Mouse (Mus musculus) megakaryocyte-erythroid progenitor cell, adult 5-6 weeks (primary cell): Measurements from ENCODE around the gene Azin2. TPM values are rescaled to one million over a fixed set of nuclear protein-coding genes. Genes with fewer than 3 reads are reported as not detected.

Experiments used
- ATAC-seq: replicated peaks from 2 replicates; pipeline ENCODE4 v1.8.0; 2016; ENCODE audit warnings: mild to moderate bottlenecking, inconsistent platforms; ENCODE audit not compliant: severe bottlenecking, poor library complexity, low FRiP score, low TSS enrichment
- total RNA-seq, 2 experiments: library from RNA; stranded (forward) in 1 of 2; stranded (reverse) in 1 of 2; fragments of 200-1000, 215-1000 nt in 1 of 2; fragments of >200 nt in 1 of 2; fragmentation: Nextera tagmentation in 1 of 2; gene quantifications; 2 replicates each; pipeline ENCODE4 v1.2.3; 2014 to 2017

The Azin2 gene
- total RNA-seq, 2 experiments from 2014 or later, result not detected

DNA sequence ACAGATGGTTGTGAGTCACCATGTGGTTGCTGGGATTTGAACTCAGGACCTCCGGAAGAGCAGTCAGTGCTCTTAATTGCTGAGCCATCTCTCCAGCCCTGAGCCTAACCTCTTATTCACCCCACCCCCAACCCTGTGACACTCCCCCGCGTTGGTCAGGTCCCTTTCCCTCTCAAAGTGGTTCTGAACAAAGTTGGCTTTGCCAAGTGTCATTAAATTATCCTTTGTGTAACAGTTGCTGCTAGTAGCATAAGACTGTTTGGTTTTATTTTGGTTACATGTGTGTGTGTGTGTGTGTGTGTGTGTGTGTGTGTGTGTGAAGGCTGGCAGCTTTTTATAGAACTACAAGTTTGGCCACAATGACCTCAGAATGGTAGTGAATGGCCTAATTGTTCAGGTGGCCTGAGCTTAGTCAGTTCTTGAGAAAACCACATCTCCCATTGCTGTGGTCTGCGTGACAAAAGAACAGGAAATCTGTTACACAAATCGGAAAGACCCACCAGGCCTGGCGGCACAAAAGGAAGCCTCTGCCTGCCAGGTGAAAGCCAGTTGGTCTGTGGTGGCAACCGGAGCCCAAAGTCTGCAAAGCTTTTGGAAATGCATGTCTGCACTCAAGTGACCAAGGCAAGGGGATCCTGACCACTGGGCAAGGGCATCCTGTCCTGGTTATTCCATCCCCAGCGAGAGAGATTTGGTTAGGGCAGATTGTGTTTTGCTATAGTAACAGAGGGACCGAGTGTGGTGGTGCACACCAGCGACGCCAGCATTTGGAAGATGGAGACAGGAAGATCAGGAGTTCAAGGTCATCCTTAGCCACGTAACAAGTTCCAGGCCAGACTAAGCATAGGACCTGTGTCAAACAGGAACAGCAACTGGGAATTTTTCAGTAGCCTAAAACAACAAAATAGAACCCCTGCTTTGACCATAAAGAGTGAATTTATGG, 18.9 kb upstream of the Azin2 start:
- ATAC-seq, result 0 out of 2 replicates have a peak, but pooled peaks have one; percentile 32

DNA sequence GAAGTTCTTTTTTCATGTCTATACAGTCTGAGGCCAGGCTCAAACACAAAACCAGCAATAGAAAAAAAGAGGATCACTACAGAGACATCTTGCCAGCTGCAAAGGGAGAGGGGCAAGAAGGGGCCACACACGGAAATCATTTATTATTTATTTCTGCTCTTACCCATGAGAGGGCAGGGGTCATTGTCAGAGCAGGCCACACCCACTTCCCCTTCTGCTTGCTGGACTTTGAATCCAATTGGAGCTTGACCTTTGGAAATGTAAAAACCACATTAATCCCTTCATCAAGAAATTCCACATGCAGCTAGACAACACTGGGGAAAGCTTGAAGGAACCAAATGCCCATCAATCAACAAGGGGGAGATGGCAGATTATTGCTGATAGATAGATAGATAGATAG, 16.4 kb upstream of the Azin2 start:
- no peak for ATAC-seq

DNA sequence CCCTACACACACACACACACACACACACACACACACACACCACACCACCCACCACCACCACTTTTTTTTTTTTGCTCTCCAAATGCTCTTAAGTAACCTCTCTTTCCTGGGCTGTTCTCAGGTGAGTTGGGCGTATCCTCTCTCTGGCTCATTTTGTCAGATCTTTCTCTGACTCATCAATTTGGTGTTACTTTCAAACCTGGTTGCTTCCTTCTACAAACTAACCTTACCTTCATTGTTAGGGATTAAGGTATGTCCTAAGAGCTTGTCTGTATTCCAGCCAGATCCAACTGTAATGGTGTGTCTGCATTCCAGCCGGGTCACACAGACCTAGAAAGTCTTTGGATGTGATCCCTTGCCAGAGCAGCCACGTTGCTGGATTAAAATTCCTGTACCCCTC, 15.0 kb upstream of the Azin2 start:
- no peak for ATAC-seq

DNA sequence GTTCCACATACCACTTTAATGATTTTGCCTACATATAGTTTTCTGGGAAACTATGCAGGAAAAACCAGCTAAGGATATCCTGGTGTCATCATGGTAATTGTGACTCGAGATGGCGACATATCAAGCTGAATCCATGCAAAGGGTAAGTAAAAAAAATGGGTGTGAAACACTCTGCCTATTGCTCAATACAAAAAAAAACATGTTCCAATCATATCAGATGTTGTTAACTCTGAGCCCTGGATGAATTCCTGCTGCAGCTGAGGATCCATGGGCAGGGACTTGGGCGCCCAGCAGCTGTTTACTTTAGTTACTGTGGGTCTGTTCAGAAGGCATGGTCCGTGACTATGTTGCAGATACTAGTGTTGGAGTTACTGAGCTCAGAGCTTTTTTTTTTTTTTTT, 14.3 kb upstream of the Azin2 start:
- no peak for ATAC-seq

DNA sequence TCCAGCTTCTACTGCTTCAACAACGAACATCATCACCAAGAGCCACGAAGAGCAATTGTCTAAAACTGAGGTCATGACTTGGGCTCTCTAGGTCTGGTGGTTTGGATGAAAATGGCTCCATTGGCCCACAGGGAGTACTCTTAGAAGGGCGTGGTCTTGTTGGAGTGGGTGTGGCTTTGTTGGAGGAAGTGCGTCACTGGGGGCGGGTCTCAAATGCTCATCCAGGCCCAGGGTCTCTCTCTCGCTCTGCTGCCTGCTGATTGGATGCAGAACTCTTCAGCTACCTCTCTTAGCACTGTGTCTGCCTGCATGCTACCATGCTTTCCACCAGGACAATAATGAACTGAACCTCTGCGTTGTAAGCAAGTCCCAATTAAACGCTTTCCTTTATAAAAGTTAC, 12.4 kb upstream of the Azin2 start:
- no peak for ATAC-seq

DNA sequence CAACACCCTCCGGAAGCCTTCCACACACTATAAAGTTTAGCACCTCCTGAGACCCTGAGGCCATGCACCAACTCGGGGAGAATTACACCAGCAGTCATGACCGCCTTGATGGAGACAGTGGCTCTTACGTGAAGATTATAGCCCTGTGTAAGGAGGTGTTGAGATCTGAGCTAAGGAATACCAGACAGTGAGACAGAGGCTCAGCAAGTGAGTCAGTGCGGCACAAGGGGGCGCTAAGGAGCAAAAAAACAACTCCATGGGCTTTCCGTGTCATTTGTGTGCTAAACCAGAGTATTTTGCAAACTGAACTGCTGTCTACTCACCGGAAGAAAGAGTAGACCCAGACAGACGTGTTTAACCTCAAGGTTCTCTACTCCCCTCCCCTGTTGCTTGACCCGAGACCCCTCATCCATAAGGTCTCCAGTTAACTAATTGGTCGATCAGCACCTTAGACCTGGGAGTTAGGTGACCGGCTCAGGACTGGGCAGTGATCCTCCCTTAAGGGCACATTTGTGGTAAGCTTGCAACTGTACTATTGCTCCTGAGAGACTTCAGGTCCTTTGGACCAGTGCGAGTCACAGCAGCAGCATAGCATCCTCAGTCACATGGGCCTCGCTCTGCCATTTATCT, 8.9 kb upstream of the Azin2 start:
- ATAC-seq, result peak; percentile 74

DNA sequence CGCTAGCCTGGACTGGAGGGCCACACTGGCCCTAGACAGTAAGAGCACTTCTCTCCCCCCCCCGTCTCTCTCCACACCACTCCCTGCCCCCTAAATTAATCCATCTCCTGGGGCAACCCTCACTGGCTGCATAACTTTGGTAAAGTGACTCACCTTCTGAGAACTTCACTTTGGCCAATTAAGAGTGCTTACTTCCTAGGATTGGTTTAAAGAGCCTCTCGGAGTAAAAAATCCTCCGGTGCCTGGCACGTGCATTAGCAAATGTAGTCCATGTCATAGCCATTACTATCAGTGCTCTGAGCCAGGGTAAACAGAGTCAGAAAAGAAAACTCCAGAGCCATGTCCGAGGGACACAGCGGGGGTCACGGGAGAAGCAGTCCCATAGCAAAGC, 8.2 kb upstream of the Azin2 start:
- ATAC-seq, result no peak

DNA sequence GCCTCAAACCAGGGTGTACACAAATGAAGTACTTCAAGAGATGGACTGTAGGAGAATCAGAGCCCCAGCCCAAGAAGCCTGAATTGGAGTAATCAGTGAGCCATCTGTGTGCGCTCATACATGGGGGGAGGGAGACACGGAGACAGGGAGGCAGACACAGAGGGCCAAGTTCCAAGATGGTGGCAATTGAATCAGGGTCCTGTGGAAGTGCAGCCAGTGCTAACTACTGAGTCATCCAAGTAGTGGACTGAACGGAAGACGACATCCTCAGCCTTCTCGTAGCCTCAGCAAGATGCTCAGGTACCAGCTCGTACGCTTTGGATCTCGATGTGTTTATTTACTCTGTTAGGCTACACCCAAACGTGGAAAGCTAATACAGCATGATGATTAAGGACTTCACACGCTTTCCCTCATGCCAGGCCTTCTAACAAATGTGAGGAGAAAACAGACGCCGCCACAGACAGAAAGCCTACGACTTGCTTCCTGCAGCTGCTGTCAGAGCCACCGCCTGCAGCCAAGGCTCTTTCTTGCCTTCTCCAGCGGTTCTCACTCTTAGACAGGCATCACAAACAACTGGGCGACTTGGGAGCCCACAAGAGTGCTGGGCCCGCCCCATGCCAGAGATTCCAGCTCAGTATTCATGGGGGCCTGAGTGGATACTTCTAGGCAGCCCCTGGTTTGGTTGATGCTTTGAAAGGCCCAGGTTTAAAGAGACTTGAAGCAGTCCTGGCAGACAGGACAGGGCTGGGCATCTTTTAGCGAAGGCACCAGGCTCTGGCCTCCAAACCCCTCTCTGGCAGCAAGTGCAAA, 7.6 kb upstream of the Azin2 start:
- no peak for ATAC-seq

DNA sequence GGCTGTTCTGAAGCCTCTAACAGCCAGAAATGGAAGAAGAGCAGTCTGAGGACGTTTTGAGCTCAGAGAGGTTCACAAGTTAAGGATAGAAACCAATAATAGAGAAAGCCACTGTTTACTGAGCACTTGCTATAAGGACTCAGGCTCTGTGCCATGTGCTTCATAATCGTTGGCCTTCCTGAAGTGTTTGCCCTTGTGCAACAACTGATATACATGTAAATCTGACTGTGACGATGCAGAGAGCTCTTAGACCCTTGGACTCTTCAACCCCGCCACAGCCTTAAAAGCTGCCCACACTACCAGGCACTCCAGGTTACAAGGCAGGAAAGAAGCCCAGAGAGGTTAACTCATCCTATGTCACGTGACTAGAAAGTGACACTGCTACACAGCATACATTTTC, 6.8 kb upstream of the Azin2 start:
- ATAC-seq, result no peak

DNA sequence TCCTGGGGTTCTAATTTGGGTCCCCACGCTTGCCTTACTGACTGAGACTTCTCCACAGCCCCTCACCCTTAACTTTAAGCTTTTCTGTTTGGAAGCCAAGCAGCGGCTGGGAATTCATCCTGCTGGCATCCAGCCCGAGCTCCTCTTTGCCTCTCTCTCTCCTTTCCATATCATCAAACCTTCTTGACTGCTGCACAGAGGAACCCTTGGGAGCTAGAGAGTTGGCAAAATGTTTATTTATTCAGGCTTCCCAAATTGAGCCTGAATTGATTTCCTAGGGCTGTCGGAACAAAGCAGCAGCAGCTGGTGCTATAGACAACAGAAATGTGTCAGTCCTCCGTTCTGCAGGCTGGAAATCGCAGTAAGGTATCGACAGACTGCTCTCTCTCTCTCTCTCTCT, 4.5 kb upstream of the Azin2 start:
- no peak for ATAC-seq

DNA sequence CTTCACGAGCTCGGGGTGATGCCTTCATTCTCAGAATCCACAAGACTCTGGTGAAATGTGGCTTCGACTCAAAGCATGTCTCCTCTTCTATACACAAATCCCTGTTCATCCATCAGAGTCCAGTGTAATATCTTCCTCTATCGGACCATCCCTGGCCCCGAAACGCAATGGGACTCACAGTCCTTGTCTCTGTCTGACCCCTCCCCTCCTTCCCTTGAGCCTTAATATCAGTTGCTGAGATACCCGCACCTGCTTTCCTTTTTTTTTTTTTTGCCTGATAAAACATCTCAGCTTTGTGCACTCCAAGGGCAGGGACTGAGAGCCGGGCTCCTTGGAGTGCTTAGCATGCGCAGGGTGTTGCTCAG, 666 bp upstream of the Azin2 start:
- no peak for ATAC-seq

DNA sequence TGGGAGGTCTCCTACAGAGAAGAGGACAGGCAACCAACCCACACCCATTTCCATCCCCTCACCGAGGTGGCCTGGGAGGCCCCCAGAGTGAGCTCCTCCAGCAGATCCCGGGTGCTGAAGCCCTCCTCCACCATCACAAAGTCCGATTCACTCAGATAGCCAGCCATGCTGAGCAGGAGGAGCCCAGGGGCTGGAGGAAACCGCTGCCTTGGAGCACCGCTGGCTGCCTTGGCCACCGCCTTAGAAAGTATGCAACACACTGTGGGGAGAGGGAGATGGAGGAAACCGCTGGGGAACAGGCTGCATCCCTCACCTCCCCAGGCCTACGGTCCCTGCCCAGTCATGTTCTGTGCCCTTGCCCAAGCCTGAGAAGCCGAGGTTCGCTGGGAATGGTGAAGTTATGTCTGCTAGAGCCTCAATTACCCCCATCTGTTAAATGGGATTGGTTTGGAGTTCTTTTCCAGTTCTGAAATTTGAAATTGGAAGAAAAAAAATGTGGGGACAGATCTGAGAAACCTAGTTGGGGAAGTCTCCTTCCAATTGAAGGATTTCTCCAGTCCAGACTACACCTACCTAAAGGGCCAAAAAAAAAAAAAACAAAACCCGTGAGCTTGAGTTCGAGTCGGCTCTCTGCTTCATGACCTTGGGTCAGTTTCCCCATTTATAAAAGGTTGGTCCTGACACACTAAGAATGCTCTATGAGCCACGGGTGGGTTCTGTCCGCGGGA, 777 bp downstream of the Azin2 start:
- no peak for ATAC-seq

DNA sequence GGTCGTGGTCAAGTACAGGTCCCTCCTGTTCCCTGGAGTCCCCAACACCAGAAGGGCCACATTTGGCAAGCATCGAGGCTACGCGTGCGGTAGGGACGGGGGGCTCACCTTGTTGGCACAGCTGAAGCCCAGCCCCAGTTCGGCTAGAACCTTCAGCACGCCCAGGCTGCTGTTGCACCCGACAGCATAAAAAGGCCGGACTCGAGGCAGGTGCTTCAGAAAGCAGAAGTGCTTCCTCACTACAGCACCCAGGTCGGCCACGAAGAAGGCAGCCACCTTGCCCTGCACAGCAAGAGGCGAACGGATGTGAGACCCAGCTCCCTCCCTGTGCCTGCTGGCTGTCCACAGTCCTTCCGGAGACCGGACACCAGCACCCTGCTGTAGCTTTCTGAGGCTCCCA, 2.6 kb downstream of the Azin2 start:
- ATAC-seq, result no peak

DNA sequence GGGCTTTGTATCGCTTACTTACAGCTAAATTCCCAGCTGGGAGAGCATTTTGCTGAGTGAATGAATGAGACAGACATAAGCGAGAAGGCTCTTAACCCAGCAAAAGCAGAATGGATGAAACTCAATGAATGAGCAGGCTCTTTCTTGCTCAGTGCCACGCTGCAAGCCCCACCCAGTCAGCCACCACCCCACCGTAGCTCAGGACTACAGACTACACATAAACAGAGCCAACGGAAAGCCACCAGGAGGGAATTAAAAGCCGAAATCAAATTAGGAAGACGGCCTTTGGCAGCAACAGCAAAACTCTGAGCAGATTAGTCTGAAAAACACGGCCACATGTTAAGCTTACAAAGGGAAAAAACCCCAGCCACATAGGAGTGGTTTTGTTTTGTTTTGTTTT, 3.4 kb downstream of the Azin2 start:
- ATAC-seq, result no peak

DNA sequence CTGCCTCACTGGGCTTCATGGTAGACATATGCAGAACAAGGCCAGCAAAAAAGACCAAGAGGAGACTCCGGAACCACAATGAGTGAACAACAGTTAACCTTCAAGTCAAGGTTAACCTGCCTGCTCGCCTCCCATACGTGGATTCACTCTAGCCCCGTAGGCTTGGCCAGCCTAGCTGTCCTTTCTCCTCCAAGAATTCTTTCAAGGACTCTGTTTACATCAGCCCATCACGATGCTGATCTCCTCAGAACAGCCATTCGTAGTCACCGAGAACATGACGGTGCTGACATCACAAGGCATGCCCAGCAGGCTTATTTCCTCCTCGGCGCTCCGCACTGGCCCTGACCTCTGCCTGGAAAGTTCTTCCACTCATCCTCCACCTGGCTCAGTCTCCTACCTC, 4.1 kb downstream of the Azin2 start:
- no peak for ATAC-seq

DNA sequence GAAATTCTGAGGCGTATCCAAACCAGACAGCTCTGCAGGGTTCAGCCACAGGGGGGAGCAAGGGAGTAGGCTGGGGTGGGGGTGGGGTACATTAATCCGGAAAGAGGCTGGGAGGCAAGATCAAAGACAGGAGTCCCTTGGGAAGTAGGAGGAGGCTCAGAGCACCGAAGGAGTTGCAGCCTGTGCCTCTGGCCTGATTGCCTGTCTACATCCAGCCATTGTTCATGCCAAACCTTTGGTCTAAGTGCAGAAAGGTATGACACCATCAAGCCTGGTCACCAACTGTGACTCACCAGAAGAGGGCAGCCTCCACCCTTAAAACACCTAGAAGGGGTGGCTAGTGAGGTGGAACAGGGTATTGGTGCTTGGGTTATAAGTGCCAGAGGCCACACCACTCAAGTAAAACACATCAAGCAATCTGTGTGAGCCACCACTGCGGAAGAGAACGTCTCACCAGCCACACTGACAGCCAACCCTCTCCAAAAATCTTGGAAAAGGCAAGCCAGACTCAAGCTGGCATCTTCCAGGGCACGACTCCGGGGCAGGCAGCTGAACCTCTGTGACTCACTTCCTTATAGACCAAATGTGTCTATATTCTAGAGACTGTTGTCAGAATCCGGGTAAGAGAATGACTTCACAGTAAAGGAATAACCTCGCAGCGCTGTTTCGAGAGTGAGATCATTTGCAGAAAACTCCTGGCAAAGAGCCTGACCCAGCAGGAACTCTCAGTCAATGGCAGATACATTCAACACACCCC, 4.9 kb downstream of the Azin2 start:
- peak; percentile 77 for ATAC-seq

DNA sequence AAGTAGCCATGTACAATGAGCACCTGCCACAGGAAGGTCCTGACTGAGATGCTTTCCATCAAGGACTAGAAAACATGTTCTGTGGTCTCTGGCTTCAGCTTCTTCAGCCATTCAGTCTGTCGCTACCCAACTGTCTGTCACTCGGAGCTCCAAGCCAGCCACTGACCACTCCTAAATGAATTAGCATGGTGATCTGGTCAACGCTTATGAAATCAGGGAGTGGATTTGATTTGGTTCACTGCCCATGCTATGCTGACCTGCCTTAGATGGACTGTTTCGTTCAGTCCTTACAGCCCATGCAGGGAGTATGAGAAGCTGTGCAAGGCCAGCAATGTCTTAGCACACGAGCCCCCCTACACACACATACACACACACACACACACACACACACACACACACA, 8.4 kb downstream of the Azin2 start:
- no peak for ATAC-seq

DNA sequence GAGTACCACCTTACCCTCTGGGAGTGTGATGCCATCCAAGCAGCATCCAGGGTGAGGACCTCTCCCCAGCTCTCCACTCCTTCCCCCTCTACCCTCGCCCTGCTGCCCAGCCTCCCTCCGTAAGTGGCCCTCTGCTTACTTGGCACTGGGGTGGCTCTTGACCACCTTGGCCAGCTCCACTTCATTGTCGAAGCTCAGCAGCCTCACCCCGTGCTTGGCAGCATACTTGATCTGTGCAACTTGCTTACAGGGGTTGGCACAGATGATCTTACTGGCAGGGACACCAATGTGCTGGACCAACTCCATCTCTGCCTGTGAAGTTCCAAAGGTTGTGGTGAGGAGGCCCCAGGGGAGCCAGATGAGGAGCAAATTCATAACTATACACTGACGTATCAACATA, 11.8 kb downstream of the Azin2 start:
- no peak for ATAC-seq

DNA sequence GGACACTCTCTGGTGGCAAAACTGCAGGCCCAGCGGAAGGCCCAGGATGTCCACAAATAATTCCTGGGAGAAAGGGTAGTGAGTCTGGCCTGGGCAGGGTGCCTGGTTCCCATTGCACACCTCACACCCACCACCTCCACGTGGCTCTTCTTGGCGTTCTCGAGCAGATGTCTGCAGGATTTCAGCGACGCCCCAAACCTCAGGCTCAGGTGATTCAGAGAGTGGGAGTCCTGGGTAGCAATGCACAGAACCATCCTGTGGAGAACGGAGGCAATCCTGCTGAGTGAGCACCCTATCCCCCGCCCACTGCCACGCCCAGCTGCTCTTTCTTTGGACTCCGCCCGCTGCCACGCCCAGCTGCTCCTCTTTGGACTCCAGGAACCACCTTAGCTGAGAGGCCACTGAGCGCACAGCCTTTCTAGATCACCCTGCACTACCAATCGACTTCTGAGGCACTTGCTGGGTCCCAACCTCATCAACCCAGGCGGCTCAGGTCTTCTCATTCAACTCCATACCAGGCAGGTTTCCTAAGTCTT, 12.7 kb downstream of the Azin2 start:
- peak; percentile 54; the same call in 1 of the 2 replicates for ATAC-seq
